Mouse (Mus musculus) lung, postnatal 0 days (tissue): ENCODE results near the gene Klk5.

ENCODE experiments used
- CTCF ChIP-seq: IDR thresholded peaks from 2 replicates; pipeline ENCODE4 v1.5.1; 2016; ENCODE audit warnings: antibody characterized with exemption, mild to moderate bottlenecking
- EP300 ChIP-seq: IDR thresholded peaks from 2 replicates; pipeline ENCODE4 v1.6.1; 2016; ENCODE audit warnings: antibody characterized with exemption, mild to moderate bottlenecking, control low read depth

DNA sequence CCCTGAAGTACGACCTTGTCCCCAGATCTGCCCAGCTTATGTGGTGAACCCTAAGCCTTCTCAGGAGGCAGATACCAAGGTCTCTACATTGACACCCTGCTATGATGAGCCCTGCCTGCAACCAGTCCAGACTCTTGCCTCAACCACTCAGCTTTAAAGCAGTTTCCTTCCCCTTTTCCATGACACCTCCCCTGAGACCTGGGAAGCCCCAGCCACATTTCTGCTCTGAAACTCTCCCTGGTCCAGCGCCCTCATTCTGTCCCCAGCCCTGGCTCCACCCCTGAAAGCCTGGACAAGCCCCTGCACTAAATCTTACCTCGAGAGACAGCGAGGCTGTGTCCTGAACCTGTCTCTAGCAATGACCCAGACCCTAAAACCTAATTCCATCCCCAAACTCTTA lies 41.0 kb downstream of the Klk5 start:
- TF ChIP-seq CTCF, result no peak
- TF ChIP-seq EP300, result no peak
